Mouse (Mus musculus): Measurements from ENCODE around the gene Mtx1.

DNA sequence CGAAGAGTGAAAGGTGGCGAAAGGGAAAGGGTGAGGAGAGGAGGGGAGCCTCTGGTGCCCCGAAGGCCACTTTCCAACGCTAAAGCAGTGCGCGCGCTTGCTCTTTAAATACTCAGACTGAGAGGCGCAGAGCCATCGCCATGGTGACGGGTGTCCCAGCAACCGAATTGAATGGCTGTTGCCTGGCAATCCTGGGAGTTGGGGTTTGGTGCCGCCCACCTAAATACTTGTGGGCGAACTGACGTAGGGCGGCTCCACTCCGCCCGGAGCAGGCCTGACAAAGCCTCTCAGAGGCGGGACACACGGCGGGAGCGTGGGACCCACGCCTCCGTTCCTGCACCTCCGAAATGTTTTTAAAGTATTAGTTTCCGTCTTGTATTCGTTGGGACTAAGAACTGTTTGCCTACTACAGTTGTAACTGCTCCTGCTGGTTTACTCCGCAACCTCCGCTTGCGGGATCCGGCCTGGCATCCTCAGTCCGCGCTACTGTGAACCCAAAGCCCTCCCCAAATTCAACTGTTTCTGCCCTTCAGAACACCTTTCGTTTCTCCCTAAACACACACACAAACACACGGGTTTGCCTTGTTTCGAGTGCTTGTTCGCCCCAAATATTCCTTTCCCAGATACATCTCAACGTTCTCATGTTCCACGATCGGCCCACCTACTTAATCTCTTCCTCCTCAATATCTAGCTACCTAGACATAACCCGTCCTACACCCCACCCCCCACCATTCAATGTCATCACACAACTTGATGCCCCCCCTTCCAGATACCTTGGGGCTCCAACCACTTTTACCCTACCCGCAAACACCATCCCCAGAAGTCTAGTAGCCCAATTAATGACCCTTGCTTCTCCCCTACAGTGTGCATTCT is 655 bp upstream of the Mtx1 start:
- no peak for TF ChIP-seq GATA1 (IDR thresholded peaks at IDR 0.05; ENCODE audit: borderline replicate concordance, low read length)
- TF ChIP-seq FLI1 (IDR thresholded peaks at IDR 0.05; ENCODE audit: low read length), result no peak
